Mouse (Mus musculus): ENCODE measurements around the gene Tmem56. TPM values are rescaled to one million over a fixed set of nuclear protein-coding genes. Genes with fewer than 3 reads are reported as not detected.

Tmem56 gene
- 12.4 and 14.3 TPM in 2 replicates for polyA plus RNA-seq (2021; fragmentation: Nextera tagmentation)
- long read RNA-seq, experiment 1, full-length matches to known transcripts, result 31 of 49 reads
- long read RNA-seq, experiment 1, partial matches to known transcripts, result 0 of 49 reads
- long read RNA-seq, experiment 1, other reads (novel, unspliced or antisense), result 18 of 49 reads
- long read RNA-seq, experiment 2, full-length matches to known transcripts, result 14 of 40 reads
- long read RNA-seq, experiment 2, partial matches to known transcripts, result 0 of 40 reads
- long read RNA-seq, experiment 2, other reads (novel, unspliced or antisense), result 26 of 40 reads

GRCm38 (mm10) chr3:121282998-121283397, at the start of gene Tmem56:
Gene Tmem56, minus strand, starts transcription at chr3:121283098.

GRCm38 (mm10) chr3:121291560-121292258, 8.8 kb upstream of the Tmem56 start, which contains the start of gene Alg14:
Gene Alg14, plus strand, starts transcription at chr3:121291773.

GRCm38 (mm10) chr3:121171243-121171871, 111.5 kb downstream of the Tmem56 start, which contains the start of gene Rwdd3:
Gene Rwdd3, minus strand, starts transcription at chr3:121171695.

Other genes starting within 250 kb of the Tmem56 start
- gene Rwdd3, start 111.4 kb downstream of the Tmem56 start, polyA plus RNA-seq (2021; fragmentation: Nextera tagmentation), result 10.3 and 12.0 TPM in 2 replicates
- 24.4 and 29.3 TPM in 2 replicates for gene Alg14, start 8.7 kb upstream of the Tmem56 start, polyA plus RNA-seq (2021; fragmentation: Nextera tagmentation)
- gene Cnn3, start 143.4 kb upstream of the Tmem56 start, polyA plus RNA-seq (2021; fragmentation: Nextera tagmentation), result 70.6 and 81.0 TPM in 2 replicates
- 0.23 and 0.39 TPM in 2 replicates for gene Slc44a3, start 249.3 kb upstream of the Tmem56 start, polyA plus RNA-seq (2021; fragmentation: Nextera tagmentation)

Data from left cerebral cortex, adult 6 months (tissue).